Comparison of ENCODE assay signal across 12 mouse cellular contexts in genomic region chr10:67966102-67966501, GRCm38 (mm10). TPM values are rescaled to one million over a fixed set of nuclear protein-coding genes. Genes with fewer than 3 reads are reported as not detected.
DNase-seq lines count a peak whose midpoint lies in the region; ATAC-seq and TF ChIP-seq lines count a peak whose summit lies in the region.
"Had no signal": no experiment of that assay in that cellular context is flagged by ENCODE, and none has a peak within 500 bp of the region (broad histone marks: within the 10 kb centered on the region; RNA-seq: fewer than 3 reads in every experiment).

No protein-coding gene starts in this region.

- H3K4me3 ChIP-seq in hindbrain, embryonic 10.5 days = no peak overlapping the region
- no peak overlapping the region for H3K4me3 ChIP-seq in hindbrain, embryonic 16.5 days (ENCODE audit: low read length)
- H3K4me3 ChIP-seq in lung, embryonic 16.5 days (ENCODE audit: low read length) = no peak overlapping the region
- no peak overlapping the region for H3K4me3 ChIP-seq in lung, adult 2 months (replicated peaks; ENCODE audit: extremely low read depth, low read depth, low read length)
- no peak overlapping the region for H3K4me3 ChIP-seq in cortical plate, adult 2 months (ENCODE audit: insufficient read depth, low read length)
- H3K4me3 ChIP-seq: liver, embryonic 13.5 days; neural tube, embryonic 12.5 days had no signal

- no peak for TF ChIP-seq POLR2A in lung, adult 2 months (IDR thresholded peaks at IDR 0.05; ENCODE audit: borderline replicate concordance, extremely low read depth, low read depth, low read length)
- no peak for TF ChIP-seq POLR2A in cortical plate, adult 2 months (IDR thresholded peaks at IDR 0.05; ENCODE audit: extremely low read depth, insufficient read depth, low read length)

- no peak for TF ChIP-seq CTCF in lung, adult 2 months (IDR thresholded peaks at IDR 0.05; ENCODE audit: insufficient read depth, low read length)
- no peak for TF ChIP-seq CTCF in cortical plate, adult 2 months (IDR thresholded peaks at IDR 0.05; ENCODE audit: extremely low read depth, insufficient read depth, low read length)

- 24% methylated on average over 6 of the region's 6 CpGs for WGBS in hindbrain, embryonic 10.5 days
- WGBS in hindbrain, embryonic 16.5 days = 19% methylated on average over 6 of the region's 6 CpGs
- WGBS in lung, embryonic 16.5 days = 40% methylated on average over 6 of the region's 6 CpGs
- WGBS in lung, adult 2 months = 22% methylated on average over 6 of the region's 6 CpGs

- no peak; the same call in 1 of the 2 replicates for ATAC-seq in hindbrain, embryonic 16.5 days
- ATAC-seq in lung, embryonic 16.5 days (ENCODE audit: low read depth) = 0 out of 2 replicates have a peak, but pooled peaks have one; percentile 34

- H3K4me1 ChIP-seq in hindbrain, embryonic 10.5 days (replicated peaks) = peaks cover 42% of the 10 kb centered on the region
- no peaks in the 10 kb centered on the region for H3K4me1 ChIP-seq in hindbrain, embryonic 16.5 days (ENCODE audit: control insufficient read depth, insufficient read depth, low read depth, low read length)
- peaks cover 9% of the 10 kb centered on the region for H3K4me1 ChIP-seq in lung, embryonic 16.5 days (replicated peaks; ENCODE audit: control insufficient read depth, insufficient read depth, low read length)
- peaks cover 5% of the 10 kb centered on the region for H3K4me1 ChIP-seq in lung, adult 2 months (ENCODE audit: control insufficient read depth, insufficient read depth, low read length)
- H3K4me1 ChIP-seq in cortical plate, adult 2 months (ENCODE audit: control insufficient read depth, insufficient read depth, low read length) = no peaks in the 10 kb centered on the region
- H3K4me1 ChIP-seq: liver, embryonic 13.5 days had no signal

- no peaks in the 10 kb centered on the region for H3K9me3 ChIP-seq in hindbrain, embryonic 10.5 days
- no peaks in the 10 kb centered on the region for H3K9me3 ChIP-seq in hindbrain, embryonic 16.5 days (ENCODE audit: control insufficient read depth, low read length)
- no peaks in the 10 kb centered on the region for H3K9me3 ChIP-seq in lung, embryonic 16.5 days (ENCODE audit: control insufficient read depth, low read length)
- H3K9me3 ChIP-seq: liver, embryonic 13.5 days; neural tube, embryonic 12.5 days had no signal

- H3K9ac ChIP-seq in hindbrain, embryonic 16.5 days (ENCODE audit: low read depth, low read length) = no peak overlapping the region
- H3K9ac ChIP-seq in lung, embryonic 16.5 days (ENCODE audit: low read length) = no peak overlapping the region
- H3K9ac ChIP-seq: liver, embryonic 13.5 days; neural tube, embryonic 12.5 days had no signal

- H3K4me2 ChIP-seq in hindbrain, embryonic 16.5 days (ENCODE audit: low read length) = no peak overlapping the region
- H3K4me2 ChIP-seq in lung, embryonic 16.5 days (ENCODE audit: low read depth, low read length) = no peak overlapping the region
- H3K4me2 ChIP-seq: liver, embryonic 13.5 days; neural tube, embryonic 12.5 days had no signal

- H3K27me3 ChIP-seq in hindbrain, embryonic 10.5 days (ENCODE audit: insufficient read depth, poor library complexity, severe bottlenecking) = no peaks in the 10 kb centered on the region
- H3K27me3 ChIP-seq in hindbrain, embryonic 16.5 days (replicated peaks; ENCODE audit: control insufficient read depth, insufficient read depth, low read length) = no peaks in the 10 kb centered on the region
- H3K27me3 ChIP-seq in lung, embryonic 16.5 days (ENCODE audit: control insufficient read depth, insufficient read depth, low read depth, low read length) = no peaks in the 10 kb centered on the region
- H3K27me3 ChIP-seq: liver, embryonic 13.5 days; neural tube, embryonic 12.5 days had no signal

- intact Hi-C loops in heart, postnatal 10 days (cut with DNase I) = no loop called here

- peak overlapping the region; percentile 66 for H3K27ac ChIP-seq in hindbrain, embryonic 10.5 days
- H3K27ac ChIP-seq in hindbrain, embryonic 16.5 days (ENCODE audit: low read depth, low read length) = no peak overlapping the region
- peak overlapping the region; percentile 55 for H3K27ac ChIP-seq in lung, embryonic 16.5 days (ENCODE audit: low read length)
- peak overlapping the region; percentile 61 for H3K27ac ChIP-seq in cortical plate, adult 2 months (ENCODE audit: insufficient read depth, low read length)
- H3K27ac ChIP-seq: liver, embryonic 13.5 days; neural tube, embryonic 12.5 days had no signal

- no peaks in the 10 kb centered on the region for H3K36me3 ChIP-seq in hindbrain, embryonic 10.5 days
- no peaks in the 10 kb centered on the region for H3K36me3 ChIP-seq in hindbrain, embryonic 16.5 days (ENCODE audit: control insufficient read depth, insufficient read depth, low read length)
- H3K36me3 ChIP-seq in lung, embryonic 16.5 days (ENCODE audit: control insufficient read depth, insufficient read depth, low read length) = no peaks in the 10 kb centered on the region
- H3K36me3 ChIP-seq: liver, embryonic 13.5 days; neural tube, embryonic 12.5 days had no signal

- DNase-seq in hindbrain, embryonic 10.5 days (ENCODE audit: low spot score) = peak; percentile 24
- no peak for DNase-seq in lung, adult 2 months
- peak; percentile 57 to 65 for DNase-seq in heart, postnatal 10 days
- DNase-seq in right cerebral cortex, adult 18-20 months = no peak
- DNase-seq in frontal cortex, postnatal 36 days (ENCODE audit: low spot score in 2 of 2) = no peak
- DNase-seq: cerebellum, adult 9-10 months; kidney, postnatal 36 days; liver, embryonic 13.5 days had no signal

RNA-seq across cellular contexts. Expression of gene Rtkn2, which starts 13.3 kb away (rescaled TPM):
- polyA plus RNA-seq in hindbrain, embryonic 10.5 days (2016; fragmentation: Nextera tagmentation; extraction: Ambion mirVana) = 18.9 and 20.3 TPM in 2 replicates
- 3.7 and 4.4 TPM in 2 replicates for polyA plus RNA-seq in hindbrain, embryonic 16.5 days (2015; fragmentation: Nextera tagmentation; extraction: Ambion mirVana)
- 14.5 and 14.6 TPM in 2 replicates for polyA plus RNA-seq in lung, embryonic 16.5 days (2015; fragmentation: Nextera tagmentation; extraction: Ambion mirVana)
- polyA plus RNA-seq in lung, adult 2 months (2012; rRNA removed) = 37.1 and 56.1 TPM in 2 replicates
- 1.4 and 1.8 TPM in 2 replicates for polyA plus RNA-seq in cortical plate, adult 2 months (2012; rRNA removed)
- total RNA-seq in heart, postnatal 10 days (2021) = 1 to 10 TPM; 1.7 to 1.8 TPM

RNA-seq across cellular contexts. Expression of gene Zfp365, which starts 53.6 kb away (rescaled TPM):
- 1.7 and 2.0 TPM in 2 replicates for polyA plus RNA-seq in hindbrain, embryonic 10.5 days (2016; fragmentation: Nextera tagmentation; extraction: Ambion mirVana)
- 6.9 and 7.5 TPM in 2 replicates for polyA plus RNA-seq in hindbrain, embryonic 16.5 days (2015; fragmentation: Nextera tagmentation; extraction: Ambion mirVana)
- polyA plus RNA-seq in lung, embryonic 16.5 days (2015; fragmentation: Nextera tagmentation; extraction: Ambion mirVana) = 0.83 and 0.98 TPM in 2 replicates
- polyA plus RNA-seq in lung, adult 2 months (2012; rRNA removed) = 5.0 and 5.1 TPM in 2 replicates
- polyA plus RNA-seq in cortical plate, adult 2 months (2012; rRNA removed) = 315 and 333 TPM in 2 replicates
- 1 to 10 TPM; 1.2 to 1.3 TPM for total RNA-seq in heart, postnatal 10 days (2021)

Comparison
In these comparisons a context has a peak if more than half of its experiments do, and no peak if none do; other contexts are left out.
1. DNase-seq: peak in hindbrain, embryonic 10.5 days (single experiment) and heart, postnatal 10 days (2 of 2); none in lung, adult 2 months (single experiment), right cerebral cortex, adult 18-20 months (single experiment) and frontal cortex, postnatal 36 days (0 of 2).
2. RNA of gene Zfp365, which starts 53.6 kb away (polyA plus RNA-seq): 315 to 333 TPM in cortical plate, adult 2 months; 6.9 to 7.5 TPM in hindbrain, embryonic 16.5 days, 5.0 to 5.1 TPM in lung, adult 2 months, 1.7 to 2.0 TPM in hindbrain, embryonic 10.5 days and 0.83 to 0.98 TPM in lung, embryonic 16.5 days; every median in the first group is over 10 times any median in the second.